Mouse (Mus musculus) erythroid progenitor cell, adult 5-6 weeks (primary cell): ENCODE results near the gene Spsb1. TPM values are rescaled to one million over a fixed set of nuclear protein-coding genes. Genes with fewer than 3 reads are reported as not detected.
A peak's percentile ranks its signal among the peaks of the same experiment; 100 is the strongest.

Source experiments
- ATAC-seq: replicated peaks from 2 replicates; pipeline ENCODE4 v1.8.0; 2016; ENCODE audit warnings: moderate number of reproducible peaks, mild to moderate bottlenecking, moderate TSS enrichment, inconsistent platforms; ENCODE audit not compliant: poor library complexity, low FRiP score, severe bottlenecking
- total RNA-seq, 2 experiments: library from RNA; stranded (forward) in 1 of 2; stranded (reverse) in 1 of 2; fragments of 150-400 nt in 1 of 2; fragments of 186-747, 209-891 nt in 1 of 2; gene quantifications; 2 replicates each; pipeline versions ENCODE4 v1.2.3 to v1.2.4; 2015 to 2017; ENCODE audit warnings: low replicate concordance in 2 of 2

Spsb1 gene
- total RNA-seq (2015; ENCODE audit: low replicate concordance) = 0.72 TPM in 1 of 2 replicates, not detected in the other
- not detected in 2 replicates for total RNA-seq (2017; ENCODE audit: low replicate concordance)

DNA sequence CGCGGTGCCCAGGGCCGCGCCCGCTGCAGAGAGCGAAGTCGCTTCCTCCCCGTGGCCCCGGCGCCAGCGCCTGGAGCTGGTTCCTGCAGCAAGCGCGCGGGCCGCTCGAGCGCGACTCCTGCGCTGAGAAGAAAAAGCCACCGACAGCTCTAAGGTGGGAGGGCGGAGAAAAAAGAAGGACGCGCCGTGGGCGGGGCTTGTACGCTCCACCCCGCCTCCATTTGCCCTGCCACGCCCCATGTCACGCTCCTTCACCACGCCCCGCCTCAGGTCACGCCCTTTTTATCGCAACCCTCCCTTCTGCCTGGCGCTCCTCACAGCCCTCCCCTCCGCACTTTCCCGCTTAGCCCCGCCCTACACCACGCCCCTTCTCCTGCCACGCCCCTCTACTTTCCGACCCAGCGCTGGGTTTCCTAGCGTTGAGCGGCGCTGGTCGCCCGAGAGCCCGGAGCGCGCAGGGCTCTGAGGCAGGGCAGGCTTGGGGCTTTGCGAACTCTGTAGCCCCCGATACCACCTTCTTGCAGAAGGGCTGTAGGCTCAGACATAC lies at the start of gene Spsb1:
Gene Spsb1, minus strand, starts transcription at position 151 of the 547 bp plus-strand sequence.
- ATAC-seq = peak; percentile 90

DNA sequence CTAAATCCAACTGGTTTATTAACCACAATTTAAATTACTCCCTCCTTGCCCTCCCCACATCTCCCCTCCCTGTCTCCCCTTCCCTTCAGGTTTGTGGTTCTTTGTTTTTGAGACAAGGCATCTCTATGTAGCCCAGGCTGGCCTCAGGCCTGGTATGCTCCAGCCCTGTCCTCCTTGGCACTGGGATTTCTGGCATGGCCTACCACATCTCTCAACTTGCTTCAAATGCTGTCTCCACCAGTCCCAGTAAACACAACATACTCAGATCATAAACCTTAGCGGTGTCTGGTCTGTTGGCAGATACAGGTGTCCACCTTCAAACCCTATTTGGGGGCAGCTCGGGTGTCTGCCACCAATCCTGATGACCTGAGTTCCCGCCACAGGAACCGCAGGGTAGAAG lies 48.8 kb upstream of the Spsb1 start:
- ATAC-seq = no peak

DNA sequence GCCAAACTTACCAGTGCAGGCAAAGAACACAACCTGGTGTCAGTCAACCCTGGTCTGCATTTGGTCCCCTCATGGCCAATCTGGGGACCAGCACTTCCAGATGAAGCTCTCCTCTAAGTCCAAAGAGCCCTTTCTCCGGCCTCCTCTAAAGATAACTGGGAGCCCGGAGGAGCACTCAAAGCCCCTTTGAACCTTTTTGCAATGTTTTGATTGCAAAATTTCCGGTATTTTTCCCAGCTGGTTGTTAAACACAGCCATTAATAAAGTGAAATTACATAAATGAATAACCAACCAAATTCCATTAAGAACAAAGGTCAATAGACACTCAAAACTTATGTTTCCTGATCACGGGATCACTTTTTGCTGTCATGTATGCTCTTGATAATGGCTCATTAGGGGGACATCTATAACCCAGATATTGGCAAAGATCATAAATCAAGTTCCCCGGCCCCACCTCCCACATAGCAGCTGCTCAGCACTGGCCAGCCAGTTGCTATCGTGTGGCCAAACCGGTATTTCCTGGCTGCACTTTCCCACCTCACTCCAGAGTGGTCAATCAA lies 48.3 kb upstream of the Spsb1 start:
- no peak for ATAC-seq

DNA sequence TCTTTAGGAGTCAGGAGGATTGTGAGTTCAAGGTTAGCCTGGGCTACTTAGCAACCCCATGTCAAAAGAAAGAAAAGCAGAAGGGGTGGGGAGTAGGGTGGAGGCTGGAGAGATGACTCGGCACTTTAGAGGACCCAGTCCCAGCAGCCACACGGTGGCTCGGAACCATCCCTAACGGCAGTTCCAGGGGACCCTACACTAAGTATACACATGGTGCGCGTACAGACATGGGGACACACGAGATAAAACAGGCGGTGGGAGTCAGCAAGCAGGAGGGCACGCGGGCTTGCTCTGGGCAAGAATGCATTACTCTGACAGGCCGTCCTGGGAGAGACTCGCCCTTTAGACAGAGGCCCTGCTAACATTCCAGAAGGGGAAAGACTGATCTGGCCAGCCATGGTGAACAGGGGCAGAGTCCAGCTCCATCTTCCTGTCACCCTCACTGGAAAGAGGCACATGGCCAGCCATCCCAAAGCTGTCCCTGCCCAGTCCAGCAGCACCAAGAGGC lies 47.2 kb upstream of the Spsb1 start:
- no peak for ATAC-seq

DNA sequence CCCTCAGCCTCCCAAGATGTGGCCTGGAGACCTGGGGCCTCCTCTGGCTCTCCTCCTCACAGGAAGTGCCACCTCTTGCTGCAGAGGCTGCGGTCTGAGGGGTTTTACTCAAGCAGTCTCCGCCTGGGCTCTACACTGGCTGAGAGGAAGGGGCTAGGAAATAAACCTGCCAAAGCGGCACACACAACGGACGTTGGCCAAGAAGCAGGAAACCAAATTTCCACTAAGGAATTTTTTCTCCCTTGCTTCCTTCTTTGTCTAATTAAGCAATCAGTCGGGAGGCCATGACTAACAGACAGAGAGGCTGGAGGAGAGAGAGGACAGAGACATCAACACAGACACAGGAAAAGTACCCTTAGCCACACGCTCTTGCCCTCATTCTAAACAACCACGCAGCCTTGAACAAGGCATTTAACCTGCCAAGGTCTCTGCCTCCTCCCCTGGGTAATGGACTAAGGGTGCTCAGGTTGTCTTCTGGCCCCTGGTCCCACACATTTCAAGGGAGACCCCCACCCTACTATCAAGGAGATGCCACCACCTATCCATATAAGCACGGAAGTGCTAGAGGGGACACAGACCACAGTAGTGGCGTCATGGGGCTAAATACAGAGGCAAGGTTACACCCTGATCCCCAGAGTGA lies 46.5 kb upstream of the Spsb1 start:
- no peak for ATAC-seq

DNA sequence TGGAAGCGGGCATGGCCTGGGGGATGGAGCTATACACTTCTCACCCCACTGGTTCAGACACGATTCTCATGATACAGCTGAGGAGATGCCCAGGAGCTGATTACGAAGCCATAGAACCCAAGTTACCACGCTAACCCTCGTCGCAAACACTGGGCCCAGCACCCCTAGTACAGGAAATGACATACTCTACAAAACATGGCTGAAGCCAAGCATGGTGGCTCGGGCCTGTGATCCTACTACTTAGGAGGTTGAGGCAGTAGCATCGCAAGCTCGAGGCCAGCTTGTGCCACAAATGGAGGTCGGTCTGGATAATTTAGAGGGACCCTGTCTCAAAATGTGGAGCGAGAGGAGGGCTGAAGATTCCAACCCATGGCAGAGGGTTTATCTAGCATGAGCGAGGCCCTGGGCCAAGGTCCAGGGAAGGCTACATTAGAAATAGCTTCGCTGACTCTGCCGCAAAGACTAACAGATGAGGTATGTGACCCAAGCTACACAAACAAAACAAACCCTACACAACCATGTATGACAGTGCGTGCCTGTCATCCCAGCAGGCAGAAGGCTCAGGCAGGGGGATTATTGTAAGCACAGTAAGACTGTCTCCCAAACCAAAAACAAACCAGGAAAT lies 45.2 kb upstream of the Spsb1 start:
- no peak for ATAC-seq

DNA sequence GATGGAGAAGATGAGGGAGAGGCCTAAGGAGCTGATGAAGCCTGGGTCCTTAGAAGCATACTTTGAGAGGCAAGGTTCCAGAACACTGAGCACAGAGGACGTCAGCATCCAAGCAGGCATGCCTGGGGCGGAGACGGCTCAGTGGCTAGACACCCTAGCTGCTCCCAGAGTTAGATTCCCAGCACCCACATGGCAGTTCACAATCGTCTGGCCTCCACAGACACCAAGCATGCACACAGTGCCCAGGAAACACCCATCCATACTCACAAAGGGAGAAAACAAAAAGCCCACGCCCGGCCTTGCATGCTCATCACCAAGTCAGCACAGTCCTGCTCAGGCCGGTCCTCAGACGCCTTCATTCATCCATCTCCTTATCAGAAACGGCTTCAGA lies 44.7 kb upstream of the Spsb1 start:
- no peak for ATAC-seq

DNA sequence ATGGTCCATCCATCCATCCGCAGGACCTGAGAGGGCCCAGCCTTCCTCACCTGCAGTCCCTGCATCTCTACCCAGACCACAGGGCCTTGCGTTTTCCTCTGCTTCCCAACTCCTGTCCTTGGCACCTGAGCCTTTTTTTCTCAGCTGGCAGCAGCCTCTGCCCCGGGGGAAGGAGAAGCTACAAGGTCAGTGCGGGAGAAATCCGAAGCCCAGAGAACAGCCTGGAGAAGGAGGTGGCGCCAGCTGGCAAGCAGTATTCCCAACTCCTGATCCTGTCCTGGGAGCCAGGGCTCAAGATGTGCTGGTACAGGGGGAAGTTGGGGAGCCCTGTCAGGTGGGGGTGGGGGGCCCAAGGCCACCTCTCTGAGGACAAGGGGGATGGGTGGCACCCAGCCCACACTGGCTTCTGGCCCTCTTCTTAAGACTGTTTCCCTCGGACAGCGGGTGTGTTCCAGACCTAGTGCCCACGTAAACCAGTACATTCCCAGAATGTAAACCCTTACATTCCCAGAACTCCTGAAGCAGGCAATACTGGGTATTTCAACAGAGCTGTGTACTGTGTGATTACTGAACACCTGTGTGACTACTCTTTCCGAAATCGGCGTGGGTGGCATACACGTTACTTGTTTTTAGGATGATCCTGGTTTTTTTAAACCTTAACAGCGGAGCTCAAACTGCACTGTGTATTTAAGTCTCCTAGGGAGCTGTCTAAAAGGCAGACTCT lies 44.1 kb upstream of the Spsb1 start:
- ATAC-seq = no peak

DNA sequence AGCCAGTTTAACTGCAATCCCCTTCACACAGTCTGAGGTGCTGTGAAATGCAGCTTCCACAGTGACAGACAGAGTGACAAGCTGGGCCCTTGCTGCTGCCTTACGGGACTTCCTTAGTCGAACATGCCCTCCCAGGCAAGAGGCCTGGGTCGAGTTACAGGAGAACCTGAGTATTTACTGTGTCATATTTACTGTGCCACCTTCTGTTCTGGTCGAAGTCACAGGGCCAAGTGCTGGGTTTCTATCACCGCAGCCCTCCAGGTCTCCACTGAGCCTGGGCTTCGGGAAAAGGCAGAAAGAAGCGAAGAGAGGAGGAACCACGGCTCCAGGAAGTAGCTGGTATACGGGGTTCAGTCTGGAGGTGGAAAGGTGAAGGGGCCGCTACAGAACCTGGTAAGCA lies 43.2 kb upstream of the Spsb1 start:
- ATAC-seq = no peak

DNA sequence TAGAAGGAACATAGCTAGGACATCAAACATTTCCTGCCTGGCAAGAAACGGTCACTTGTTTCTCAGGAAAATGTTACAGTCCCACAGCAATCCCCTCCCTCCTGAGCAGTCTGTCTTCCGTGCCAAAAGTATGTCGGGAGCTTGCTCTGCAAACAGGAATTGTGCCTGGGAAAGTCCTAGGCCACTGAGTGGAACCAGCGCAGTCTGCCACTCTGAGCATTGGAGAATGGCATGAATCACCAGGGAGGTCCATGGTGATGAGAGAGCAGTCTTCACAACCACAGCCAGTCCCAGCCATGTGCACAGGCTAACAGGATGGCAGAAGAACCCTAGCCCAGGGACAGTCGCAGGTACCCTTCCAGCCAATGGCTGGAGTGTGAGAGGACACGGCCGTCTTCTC lies 41.6 kb upstream of the Spsb1 start:
- no peak for ATAC-seq

DNA sequence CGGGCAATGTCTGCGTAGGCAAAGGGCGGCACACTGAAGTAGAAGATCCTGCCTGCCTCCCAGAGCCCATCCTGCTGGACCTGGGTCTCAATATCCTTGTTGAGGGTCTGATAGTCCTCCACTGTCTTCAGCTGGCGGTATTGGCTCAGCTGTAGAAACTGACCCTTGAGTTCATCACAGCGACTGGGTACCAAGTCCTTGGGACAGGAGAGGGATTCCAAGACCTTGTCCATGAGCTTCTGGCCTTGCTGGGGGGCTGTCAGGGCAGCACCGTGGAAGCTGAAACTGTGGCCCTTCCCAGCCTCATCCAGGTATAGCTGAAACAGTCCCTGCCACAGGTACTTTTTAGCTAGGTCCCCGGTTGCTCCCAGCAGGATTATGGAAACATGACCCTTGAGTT lies 41.1 kb upstream of the Spsb1 start:
- no peak for ATAC-seq

DNA sequence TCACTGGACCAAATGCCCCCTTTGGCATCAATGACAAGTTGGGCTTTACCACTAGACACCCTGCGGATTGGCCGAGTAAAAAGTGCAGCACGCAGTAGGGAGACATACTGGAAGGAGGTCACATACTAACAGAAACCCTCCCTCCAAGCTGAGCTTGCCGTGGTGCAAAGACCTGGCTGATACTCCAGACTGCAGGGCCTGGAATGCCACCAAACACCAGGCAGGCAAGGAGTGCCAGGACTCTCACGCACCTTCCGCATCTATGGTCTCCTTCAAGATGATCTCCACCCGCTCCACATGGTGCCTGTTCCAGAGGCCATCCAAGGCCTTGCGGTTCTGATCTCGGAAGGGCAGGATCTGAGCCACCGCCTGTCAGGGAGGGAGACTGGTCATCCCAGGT lies 39.4 kb upstream of the Spsb1 start:
- ATAC-seq = no peak

DNA sequence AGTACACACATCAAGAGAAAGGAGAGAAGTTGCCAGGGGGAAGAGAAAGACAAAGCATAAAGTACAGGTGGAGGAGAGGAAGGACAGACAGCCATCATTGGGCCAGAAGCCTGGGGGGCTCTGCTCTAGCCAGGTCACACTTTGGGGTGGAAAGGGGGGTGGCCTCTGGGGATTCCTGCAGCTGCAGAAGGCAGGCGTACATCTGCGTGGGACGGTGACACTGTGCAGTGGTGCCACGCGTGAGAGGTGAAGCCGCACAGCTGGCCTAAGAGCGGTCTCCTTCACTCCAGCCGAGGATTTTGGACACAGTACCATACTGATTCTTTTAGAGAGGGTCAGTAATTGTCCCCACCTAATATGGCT lies 37.8 kb upstream of the Spsb1 start:
- ATAC-seq = no peak

DNA sequence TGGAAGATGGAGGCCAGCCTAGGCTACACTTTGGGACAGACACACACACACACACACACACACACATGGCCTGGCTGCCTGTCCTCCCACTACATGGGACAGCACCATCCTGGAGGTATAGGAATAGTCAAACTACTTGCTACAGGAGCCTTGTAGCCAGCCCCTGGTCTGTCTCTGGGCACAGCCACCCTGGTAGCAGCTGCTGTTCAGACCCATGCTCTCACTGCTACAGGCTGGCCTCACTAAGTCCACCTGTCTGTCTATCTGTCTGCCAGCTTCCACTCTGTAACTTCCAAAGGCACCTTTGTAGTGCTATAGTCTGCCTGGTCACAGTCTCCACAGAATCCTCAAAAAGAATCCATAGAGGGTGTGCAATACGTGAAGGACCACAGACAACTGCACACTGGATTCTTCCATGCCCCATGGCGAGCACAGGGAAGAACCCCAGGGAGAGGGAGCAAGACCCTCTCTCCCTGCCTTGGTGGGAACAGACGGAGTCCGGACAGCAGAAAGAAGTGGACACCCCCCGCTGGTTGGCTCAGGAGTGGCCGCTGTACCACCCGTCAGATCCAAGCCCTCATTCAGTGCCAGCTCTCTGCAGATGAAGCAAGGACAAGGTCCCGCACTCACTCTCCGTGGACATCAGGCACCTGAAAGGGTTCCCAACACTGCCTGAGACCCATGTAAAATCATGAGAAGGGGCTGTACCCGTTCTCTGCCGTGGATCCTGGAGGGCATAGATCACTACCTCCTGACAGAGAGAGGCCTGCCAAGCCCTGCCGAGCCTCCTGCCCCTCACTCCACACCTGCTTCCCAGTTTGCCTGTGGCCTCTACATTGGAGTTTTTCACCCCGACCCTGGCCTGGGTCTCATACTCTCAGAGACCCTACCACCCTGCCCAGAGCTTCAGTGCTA lies 37.2 kb upstream of the Spsb1 start:
- no peak for ATAC-seq

DNA sequence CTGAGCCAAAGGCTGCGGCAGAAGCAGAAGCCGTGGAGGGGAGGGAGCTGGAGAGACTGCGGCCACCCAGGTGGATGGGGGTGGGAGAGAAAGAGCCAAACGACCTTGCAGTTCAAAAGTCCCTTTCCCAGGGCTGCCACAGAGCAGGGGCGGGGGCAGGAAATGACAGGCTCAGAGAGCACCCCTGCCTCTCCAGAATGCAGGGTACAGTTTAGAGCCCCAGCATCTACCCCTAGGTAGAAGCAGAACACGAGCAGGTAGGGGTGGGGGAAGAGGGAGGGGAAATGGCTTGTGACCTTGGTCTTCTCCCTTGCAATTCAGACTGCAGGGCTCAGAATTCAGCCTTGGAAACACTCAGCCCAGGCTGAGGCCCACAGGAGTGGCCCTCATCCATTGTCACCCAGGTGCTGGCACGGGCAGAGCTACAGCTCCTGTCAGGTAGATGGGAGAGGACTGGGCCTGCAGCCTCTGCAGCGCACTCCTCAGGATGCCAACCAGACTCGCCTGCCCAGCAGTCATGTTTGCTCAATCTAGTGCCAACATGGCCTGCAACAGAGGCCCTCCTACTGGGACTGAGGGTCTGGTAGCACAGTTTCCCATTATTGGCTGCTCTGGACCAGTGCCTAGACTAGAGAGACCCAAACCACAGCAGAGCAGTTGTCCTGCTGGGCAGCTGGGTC lies 36.3 kb upstream of the Spsb1 start:
- ATAC-seq = no peak

DNA sequence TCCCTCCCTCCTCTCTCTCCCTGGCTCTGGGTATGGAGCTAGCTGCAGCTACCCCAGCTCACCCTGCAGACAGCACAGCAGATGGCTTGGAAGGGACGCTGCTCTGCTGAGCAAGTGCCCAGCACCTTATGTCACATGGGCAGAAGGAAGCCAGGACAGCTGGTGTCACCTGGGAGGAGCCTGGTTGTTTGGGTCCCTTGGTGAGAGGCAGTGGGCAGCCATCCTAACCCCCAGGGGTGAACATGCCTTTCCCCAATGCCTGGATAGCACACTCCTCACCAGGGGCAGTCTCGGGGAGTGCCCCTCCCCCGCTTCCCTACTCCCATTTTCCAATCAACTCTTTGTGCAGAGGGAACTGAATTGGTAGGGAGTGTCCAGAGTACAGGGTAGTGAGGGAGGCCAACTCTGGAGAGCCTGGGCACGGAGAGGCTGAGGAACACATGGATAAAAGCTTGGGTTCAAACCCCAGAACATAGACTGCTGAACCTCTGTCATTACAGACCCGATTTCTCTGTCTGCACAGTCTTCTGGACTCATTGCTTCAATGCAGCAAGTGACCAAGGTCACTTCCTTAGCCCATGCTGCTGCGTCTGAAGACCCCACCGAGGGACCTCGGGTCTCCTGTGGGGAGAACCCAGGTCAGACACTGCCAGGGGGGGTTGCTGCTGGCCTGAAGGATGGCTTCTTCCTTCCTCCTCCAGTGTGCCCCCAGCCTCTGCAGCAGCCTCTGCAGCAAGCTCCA lies 35.5 kb upstream of the Spsb1 start:
- ATAC-seq = no peak

DNA sequence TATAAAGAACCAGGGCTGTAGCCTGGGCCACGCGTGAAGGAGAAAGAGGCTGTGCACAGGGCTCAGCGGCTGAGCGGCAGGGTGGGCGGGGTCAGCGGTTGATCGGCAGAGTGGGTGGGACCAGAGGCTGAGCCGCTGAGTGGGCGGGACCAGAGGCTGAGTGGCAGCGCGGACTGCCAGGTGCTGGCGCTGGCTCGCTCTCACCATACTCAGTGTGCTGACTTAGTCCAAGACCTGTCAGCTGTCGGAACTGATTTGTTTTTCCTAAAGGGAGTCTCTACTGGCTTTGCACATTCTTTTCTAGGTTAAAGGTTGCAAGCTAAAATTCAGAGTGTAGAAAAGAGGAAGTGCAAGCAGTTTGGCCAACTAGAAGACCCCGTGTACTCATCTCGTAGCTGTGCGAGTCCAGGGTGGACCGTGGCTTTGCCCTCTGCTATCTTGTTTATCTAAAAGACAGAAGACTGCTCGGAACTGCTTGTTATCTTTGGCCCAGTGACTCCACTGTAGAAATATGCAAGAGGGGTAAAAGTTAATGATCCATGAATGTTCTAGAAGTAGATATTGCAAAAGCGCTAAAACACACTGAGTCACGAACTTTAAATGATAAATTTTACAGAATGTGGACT lies 34.2 kb upstream of the Spsb1 start:
- ATAC-seq = peak; percentile 95

DNA sequence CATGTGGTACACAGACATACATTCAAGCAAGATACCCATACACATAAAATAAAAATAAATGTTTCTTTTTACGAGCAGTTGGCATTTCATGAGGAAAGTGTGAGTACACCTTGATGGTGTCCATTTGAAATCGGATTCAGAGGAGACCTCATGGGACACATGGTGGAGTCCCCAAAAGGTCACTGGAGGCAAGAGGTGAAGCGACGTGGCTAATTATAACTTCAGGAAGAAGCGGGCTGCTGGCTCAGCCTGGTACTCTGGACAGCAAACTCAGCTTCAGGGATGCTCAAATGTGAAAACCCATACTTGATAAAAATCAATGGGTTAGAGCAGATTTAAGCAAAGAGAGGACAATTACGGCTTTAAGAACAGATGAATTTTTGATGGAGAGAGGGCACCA lies 33.5 kb upstream of the Spsb1 start:
- no peak for ATAC-seq
